Mouse (Mus musculus): ENCODE results near the gene Gm11733. TPM values are rescaled to one million over a fixed set of nuclear protein-coding genes. Genes with fewer than 3 reads are reported as not detected.

Gm11733 gene
- polyA plus RNA-seq, 1 experiment from 2014 or later = not detected

DNA sequence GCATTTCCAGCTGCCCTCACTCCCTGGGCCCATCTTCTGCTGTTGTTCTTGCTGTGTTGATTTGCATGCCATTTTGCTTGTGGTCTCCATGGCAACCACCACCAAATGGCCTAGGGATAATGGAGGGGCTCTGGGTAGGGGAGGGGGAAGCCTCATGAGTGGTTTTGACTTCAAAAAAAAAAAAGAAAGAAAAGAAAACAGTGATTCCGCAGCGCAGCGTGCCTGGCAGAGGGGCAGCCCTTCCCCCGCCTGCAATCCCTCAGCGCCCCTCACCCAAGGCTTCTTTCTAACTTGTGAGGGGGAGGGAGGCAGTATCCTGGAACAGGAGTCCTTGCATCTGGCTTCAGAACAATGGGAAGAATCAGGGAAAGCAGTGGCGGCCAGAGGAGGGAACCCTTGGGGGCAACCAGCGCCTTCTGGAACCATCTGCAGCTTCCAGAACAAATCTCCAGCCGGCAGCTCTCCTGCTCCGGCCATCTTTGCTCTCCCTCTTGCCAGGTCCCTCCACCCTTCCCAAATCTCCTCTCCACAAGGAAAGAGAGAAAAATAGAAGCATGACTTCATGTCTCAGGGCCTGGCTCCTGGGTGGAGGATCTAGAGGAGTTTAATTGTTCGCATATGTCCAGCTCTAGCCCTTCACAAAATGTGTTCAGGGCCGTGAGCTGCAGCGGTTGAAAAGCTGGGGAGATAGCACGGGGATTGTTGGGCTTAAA is 5.0 kb upstream of the Gm11733 start:
- H3K9ac ChIP-seq = no peak overlapping the region
- WGBS = 7% methylated on average over 13 of the region's 13 CpGs
- peak; percentile 65 for ATAC-seq (ENCODE audit: insufficient number of reproducible peaks, low FRiP score, low TSS enrichment, low read depth)
- peak overlapping the region; percentile 32 for H3K4me2 ChIP-seq (replicated peaks)
- no peaks in the 10 kb centered on the region for H3K27me3 ChIP-seq
- H3K27ac ChIP-seq (replicated peaks) = peak overlapping the region; percentile 95
- no peaks in the 10 kb centered on the region for H3K36me3 ChIP-seq
- peaks cover 61% of the 10 kb centered on the region for H3K4me1 ChIP-seq
- no peak overlapping the region; the same call in 1 of the 2 replicates for H3K4me3 ChIP-seq (replicated peaks)
- H3K9me3 ChIP-seq (replicated peaks) = no peaks in the 10 kb centered on the region

- Histone ChIP-seq H3K4me2 (replicated peaks) (peak overlapping the region; percentile 32), H3K36me3 (no peaks in the 10 kb centered on the region), H3K4me1 (peaks cover 65% of the 10 kb centered on the region), H3K27ac (replicated peaks) (peak overlapping the region; percentile 95), H3K9ac (no peak overlapping the region), H3K4me3 (replicated peaks) (no peak overlapping the region), H3K9me3 (replicated peaks) (no peaks in the 10 kb centered on the region), H3K27me3 (no peaks in the 10 kb centered on the region)
- ATAC-seq (ENCODE audit: insufficient number of reproducible peaks, low FRiP score, low TSS enrichment, low read depth) = no peak
- WGBS = 23% methylated on average over 12 of the region's 12 CpGs
Observed at GRCm38 (mm10) chr11:117479746-117480145, 4.4 kb upstream of the Gm11733 start.

DNA sequence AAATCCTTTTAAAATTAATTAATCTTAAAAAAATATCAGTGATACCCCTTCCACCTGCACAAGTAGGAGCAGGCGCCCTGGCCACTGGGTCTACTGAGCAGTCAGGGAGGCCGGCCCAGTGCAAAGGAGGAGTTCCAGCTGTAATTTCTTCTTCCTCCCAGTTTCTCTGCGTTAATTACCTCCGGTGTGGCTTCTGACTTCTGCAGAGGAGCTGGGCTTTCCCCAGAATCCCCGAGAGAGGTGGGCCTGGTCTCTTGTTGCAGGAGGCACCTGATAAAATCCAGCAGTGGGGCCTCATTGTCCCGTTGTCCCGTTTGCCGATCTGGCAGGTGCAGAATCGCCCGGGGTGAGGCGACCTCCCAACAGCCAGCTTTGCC is 1.9 kb upstream of the Gm11733 start:
- no peak overlapping the region for H3K9ac ChIP-seq
- peak overlapping the region; percentile 23 for H3K4me3 ChIP-seq (replicated peaks)
- no peaks in the 10 kb centered on the region for H3K27me3 ChIP-seq
- no peaks in the 10 kb centered on the region for H3K9me3 ChIP-seq (replicated peaks)
- peak overlapping the region; percentile 49 for H3K4me2 ChIP-seq (replicated peaks)
- H3K36me3 ChIP-seq = no peaks in the 10 kb centered on the region
- H3K27ac ChIP-seq (replicated peaks) = peak overlapping the region; percentile 84
- 8% methylated on average over 11 of the region's 11 CpGs for WGBS
- peaks cover 58% of the 10 kb centered on the region for H3K4me1 ChIP-seq
- ATAC-seq (ENCODE audit: insufficient number of reproducible peaks, low FRiP score, low TSS enrichment, low read depth) = no peak

DNA sequence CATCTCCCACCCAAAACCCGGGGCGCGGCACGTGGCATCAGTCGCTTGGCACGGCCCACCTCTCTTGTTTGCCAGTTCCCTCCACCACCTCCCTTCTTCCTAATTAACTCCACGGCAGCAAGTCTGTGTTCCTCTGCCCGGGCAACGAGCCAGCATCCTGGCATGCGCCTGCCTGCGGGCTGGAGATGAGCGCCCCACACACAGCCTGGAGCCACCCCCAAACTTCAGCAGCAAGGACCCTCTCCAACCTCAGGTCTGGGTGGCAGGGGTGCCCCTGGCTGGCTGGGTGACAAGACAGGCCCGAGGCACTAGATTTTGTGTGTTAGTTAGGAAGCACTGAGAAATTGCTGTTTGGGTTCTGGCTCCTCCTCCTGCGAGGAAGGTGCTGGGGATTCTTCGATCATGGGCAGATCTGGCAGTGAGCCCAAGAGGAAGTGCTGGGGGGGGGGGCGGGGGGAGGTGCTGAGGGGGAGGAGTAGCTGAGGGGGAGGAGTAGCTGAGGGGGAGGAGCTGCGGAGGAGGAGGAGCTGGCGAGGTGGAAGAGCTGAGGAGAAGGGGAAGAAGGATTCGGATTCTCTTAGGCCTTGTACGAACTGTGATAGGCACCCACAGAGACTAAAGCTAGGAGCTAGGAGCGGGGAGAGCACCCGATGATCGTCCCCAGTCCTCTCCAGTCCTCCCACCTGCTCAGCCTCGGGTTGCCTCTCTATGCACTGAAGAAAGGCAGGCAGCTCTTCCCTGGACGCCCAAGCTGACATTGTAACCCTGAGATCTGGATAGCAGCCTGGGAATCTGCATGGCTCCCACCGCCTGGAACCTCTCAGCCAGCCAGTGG is 1.3 kb upstream of the Gm11733 start:
- ATAC-seq (ENCODE audit: insufficient number of reproducible peaks, low FRiP score, low TSS enrichment, low read depth) = peak; percentile 55
- WGBS = 2% methylated on average over 25 of the region's 26 CpGs
- Histone ChIP-seq H3K27ac (replicated peaks) (peak overlapping the region; percentile 85), H3K36me3 (no peaks in the 10 kb centered on the region), H3K4me1 (peaks cover 56% of the 10 kb centered on the region), H3K27me3 (no peaks in the 10 kb centered on the region), H3K4me2 (replicated peaks) (peak overlapping the region; percentile 49), H3K9ac (no peak overlapping the region), H3K9me3 (replicated peaks) (no peaks in the 10 kb centered on the region), H3K4me3 (replicated peaks) (peak overlapping the region; percentile 23)

GRCm38 (mm10) chr11:117491408-117492208 is 7.4 kb downstream of the Gm11733 start:
- Histone ChIP-seq H3K4me1 (peaks cover 14% of the 10 kb centered on the region), H3K36me3 (no peaks in the 10 kb centered on the region), H3K9me3 (replicated peaks) (no peaks in the 10 kb centered on the region), H3K9ac (no peak overlapping the region), H3K27me3 (peaks cover 6% of the 10 kb centered on the region; the same call in 1 of the 2 replicates), H3K4me2 (replicated peaks) (no peak overlapping the region), H3K4me3 (replicated peaks) (no peak overlapping the region), H3K27ac (replicated peaks) (no peak overlapping the region)
- WGBS = 51% methylated on average over 17 of the region's 17 CpGs
- peak; percentile 44; the same call in 1 of the 2 replicates for ATAC-seq (ENCODE audit: insufficient number of reproducible peaks, low FRiP score, low TSS enrichment, low read depth)

DNA sequence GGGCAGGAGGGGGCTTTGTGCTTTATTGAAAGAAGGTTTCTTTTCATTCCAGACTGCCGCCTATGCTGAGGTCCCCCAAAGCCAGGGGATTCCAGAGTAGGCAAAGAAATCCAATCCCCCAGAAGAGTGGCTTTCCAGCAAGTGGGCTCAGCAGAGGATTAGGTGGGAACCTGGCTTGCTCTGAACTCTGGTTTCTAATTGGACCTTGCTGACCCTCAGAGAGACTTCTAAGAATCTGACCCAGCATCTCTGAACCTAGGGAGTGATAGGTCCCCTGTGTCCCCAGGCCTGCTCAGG is 8.0 kb downstream of the Gm11733 start:
- peaks cover 6% of the 10 kb centered on the region; the same call in 1 of the 2 replicates for H3K27me3 ChIP-seq
- ATAC-seq (ENCODE audit: insufficient number of reproducible peaks, low FRiP score, low TSS enrichment, low read depth) = no peak
- no peaks in the 10 kb centered on the region for H3K36me3 ChIP-seq
- no peak overlapping the region for H3K4me3 ChIP-seq (replicated peaks)
- H3K27ac ChIP-seq (replicated peaks) = no peak overlapping the region
- no peaks in the 10 kb centered on the region for H3K9me3 ChIP-seq (replicated peaks)
- WGBS = 16% methylated on average over 1 of the region's 1 CpGs
- H3K4me2 ChIP-seq (replicated peaks) = no peak overlapping the region
- H3K4me1 ChIP-seq = peaks cover 20% of the 10 kb centered on the region
- H3K9ac ChIP-seq = no peak overlapping the region

DNA sequence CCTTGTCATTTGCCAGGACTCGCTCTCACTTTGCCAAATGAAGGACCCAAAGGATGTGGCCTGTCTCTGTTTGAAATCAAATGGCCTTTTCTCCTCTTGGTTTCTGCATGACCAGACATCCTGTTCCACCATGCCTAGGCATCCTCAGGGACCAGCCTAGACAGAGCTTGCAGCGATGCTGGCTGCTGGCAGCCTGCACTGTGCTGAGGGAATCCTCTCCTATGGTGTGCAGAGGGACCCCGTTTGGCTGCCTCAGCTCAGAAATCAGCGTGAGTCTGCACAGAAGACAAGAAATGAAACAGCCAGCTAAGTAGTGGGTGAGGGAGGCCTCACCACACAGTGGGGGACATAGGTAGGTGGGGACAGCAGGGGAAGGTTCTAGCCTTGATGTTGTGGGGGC is 12.6 kb downstream of the Gm11733 start:
- Histone ChIP-seq H3K9ac (no peak overlapping the region), H3K4me1 (peaks cover 26% of the 10 kb centered on the region), H3K27me3 (peaks cover 6% of the 10 kb centered on the region; the same call in 1 of the 2 replicates), H3K27ac (replicated peaks) (peak overlapping the region; percentile 68; the same call in 1 of the 2 replicates), H3K9me3 (replicated peaks) (no peaks in the 10 kb centered on the region), H3K4me2 (replicated peaks) (peak overlapping the region; percentile 19; the same call in 1 of the 2 replicates), H3K36me3 (no peaks in the 10 kb centered on the region), H3K4me3 (replicated peaks) (no peak overlapping the region)
- no peak for ATAC-seq (ENCODE audit: insufficient number of reproducible peaks, low FRiP score, low TSS enrichment, low read depth)
- 32% methylated on average over 4 of the region's 4 CpGs for WGBS

- H3K36me3 ChIP-seq = no peaks in the 10 kb centered on the region
- peak overlapping the region; percentile 70 for H3K27ac ChIP-seq (replicated peaks)
- H3K27me3 ChIP-seq = peaks cover 6% of the 10 kb centered on the region; the same call in 1 of the 2 replicates
- H3K4me3 ChIP-seq (replicated peaks) = no peak overlapping the region
- peaks cover 21% of the 10 kb centered on the region for H3K4me1 ChIP-seq
- no peak overlapping the region for H3K9ac ChIP-seq
- WGBS = 14% methylated on average over 16 of the region's 16 CpGs
- peak overlapping the region; percentile 19 for H3K4me2 ChIP-seq (replicated peaks)
- H3K9me3 ChIP-seq (replicated peaks) = no peaks in the 10 kb centered on the region
- ATAC-seq (ENCODE audit: insufficient number of reproducible peaks, low FRiP score, low TSS enrichment, low read depth) = peak; percentile 86
Observed at GRCm38 (mm10) chr11:117497256-117498136, 13.3 kb downstream of the Gm11733 start.

- Histone ChIP-seq H3K4me1 (peaks cover 21% of the 10 kb centered on the region), H3K4me2 (replicated peaks) (peak overlapping the region; percentile 19), H3K9me3 (replicated peaks) (no peaks in the 10 kb centered on the region), H3K4me3 (replicated peaks) (no peak overlapping the region), H3K27ac (replicated peaks) (peak overlapping the region; percentile 70), H3K9ac (no peak overlapping the region), H3K36me3 (no peaks in the 10 kb centered on the region), H3K27me3 (peaks cover 6% of the 10 kb centered on the region; the same call in 1 of the 2 replicates)
- WGBS = 48% methylated on average over 1 of the region's 1 CpGs
- ATAC-seq (ENCODE audit: insufficient number of reproducible peaks, low FRiP score, low TSS enrichment, low read depth) = no peak; the same call in 1 of the 2 replicates
Observed at GRCm38 (mm10) chr11:117498137-117498511, 14.0 kb downstream of the Gm11733 start.

DNA sequence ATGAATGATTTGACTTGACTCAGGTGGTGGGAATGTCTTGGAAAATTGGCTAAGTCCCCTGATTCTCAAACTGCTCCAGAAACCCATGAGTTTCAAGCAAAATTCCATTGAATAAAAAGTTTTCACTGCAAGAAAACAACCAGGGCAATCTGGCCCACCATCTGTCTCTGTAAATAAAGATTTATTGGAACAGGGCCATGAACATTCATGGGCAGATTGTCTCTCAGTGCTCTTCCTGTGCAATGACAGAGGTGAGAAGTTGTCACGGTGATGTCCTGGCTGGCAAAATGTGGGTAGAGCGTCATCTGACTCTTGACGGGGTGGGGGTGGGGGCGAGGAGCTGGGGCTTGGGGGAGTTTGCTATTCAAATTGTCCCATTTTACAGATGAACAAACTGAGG is 24.8 kb downstream of the Gm11733 start:
- Histone ChIP-seq H3K4me1 (no peaks in the 10 kb centered on the region), H3K4me2 (replicated peaks) (no peak overlapping the region), H3K9me3 (replicated peaks) (no peaks in the 10 kb centered on the region), H3K9ac (no peak overlapping the region), H3K4me3 (replicated peaks) (no peak overlapping the region), H3K27ac (replicated peaks) (no peak overlapping the region), H3K27me3 (no peaks in the 10 kb centered on the region), H3K36me3 (no peaks in the 10 kb centered on the region)
- WGBS = 87% methylated on average over 4 of the region's 4 CpGs
- ATAC-seq (ENCODE audit: insufficient number of reproducible peaks, low FRiP score, low TSS enrichment, low read depth) = no peak

Data from embryonic facial prominence, embryonic 15.5 days (tissue).